Mouse (Mus musculus): ENCODE data around the gene Fkbp15.

The Fkbp15 gene

DNA sequence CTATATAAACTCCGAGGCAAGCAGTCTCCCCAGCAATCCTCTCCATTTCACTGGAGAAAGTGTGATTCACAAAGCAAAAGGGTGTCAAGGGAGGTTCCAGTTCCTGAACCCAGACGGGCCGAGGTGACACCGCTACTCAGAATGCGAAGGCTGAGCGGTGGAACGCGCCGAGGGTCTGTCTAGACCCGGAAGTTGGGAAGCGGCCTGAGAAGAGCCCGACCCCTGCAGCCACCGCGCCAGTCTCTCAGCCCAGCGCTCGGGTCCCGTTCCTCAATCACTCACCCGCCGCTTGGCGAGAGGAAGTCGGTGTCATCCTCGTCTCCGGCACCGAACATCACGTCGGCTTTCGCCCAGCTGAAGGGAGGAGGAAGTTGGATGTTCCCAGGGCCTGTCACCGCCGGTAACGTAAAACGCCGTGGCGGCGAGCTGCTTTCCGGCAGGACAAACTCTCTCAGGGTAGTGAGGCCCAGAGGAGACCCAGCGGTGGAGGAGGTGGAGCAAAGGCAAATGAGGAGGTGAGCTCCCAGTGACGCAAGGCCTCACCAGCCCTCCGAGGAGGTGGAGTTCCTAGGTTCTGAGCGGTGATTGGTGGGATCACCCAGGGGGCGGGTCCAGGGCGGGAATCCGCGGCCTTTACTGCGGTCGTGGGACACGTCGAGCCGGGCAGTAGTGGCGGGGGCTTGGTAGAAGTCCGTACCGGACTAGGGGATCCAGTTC, at the start of gene Fkbp15, which contains the start of gene Slc31a1:
Fkbp15 (minus strand) TSS at position 461 of the 717 bp plus-strand sequence.
Slc31a1 (plus strand) TSS at position 640 of the 717 bp plus-strand sequence.
- ChIA-PET POLR2A (interaction anchor here (0.6 to 5.8 kb wide), 153 partner anchors 8 to 1235 kb away, joined by 3 to 118 read pairs (median 5); partner anchors contain the start of genes Cdc26 (in 3 of the 4), Prpf4 (in 3 of the 4), Alad (in 2 of the 4) and Slc31a2 (in 2 of the 4)), CTCF (interaction anchor here in 2 of 4 experiments (0.6 to 0.9 kb wide), 15 partner anchors 17 to 550 kb away, joined by 3 to 8 read pairs (median 4); partner anchors contain the start of genes Cdc26 (in 1 of the 2) and Prpf4 (in 1 of the 2))

GRCm38 (mm10) chr4:62409615-62410014, 49.3 kb upstream of the Fkbp15 start:
- ChIA-PET POLR2A (interaction anchor here (0.6 to 8.8 kb wide), 37 partner anchors 8 to 201 kb away, joined by 3 to 126 read pairs (median 6); partner anchors contain the start of genes Fkbp15 (in 3 of the 4), Slc31a1 (in 3 of the 4), 4933430I17Rik (in 1 of the 4) and Alad (in 1 of the 4)), CTCF (interaction anchor here in 1 of 4 experiments (0.6 to 1.1 kb wide), 2 partner anchors 11 to 17 kb away, joined by 3 read pairs; no protein-coding TSS in a partner anchor)

GRCm38 (mm10) chr4:62408601-62409282, 48.4 kb upstream of the Fkbp15 start, which contains the start of the genes Cdc26 and Prpf4:
Gene Cdc26, minus strand, starts transcription at chr4:62408642.
Gene Prpf4, plus strand, starts transcription at chr4:62408797.
- ChIA-PET CTCF (interaction anchor here in 3 of 4 experiments (0.6 to 1.9 kb wide), 8 partner anchors 12 to 355 kb away, joined by 3 to 4 read pairs (median 4); partner anchors contain the start of genes Fkbp15 (in 1 of the 3) and Slc31a1 (in 1 of the 3)), POLR2A (interaction anchor here (0.6 to 8.8 kb wide), 82 partner anchors 9 to 319 kb away, joined by 3 to 126 read pairs (median 4); partner anchors contain the start of genes 4933430I17Rik (in 4 of the 4), Pole3 (in 4 of the 4), Fkbp15 (in 3 of the 4) and Slc31a1 (in 3 of the 4))

DNA sequence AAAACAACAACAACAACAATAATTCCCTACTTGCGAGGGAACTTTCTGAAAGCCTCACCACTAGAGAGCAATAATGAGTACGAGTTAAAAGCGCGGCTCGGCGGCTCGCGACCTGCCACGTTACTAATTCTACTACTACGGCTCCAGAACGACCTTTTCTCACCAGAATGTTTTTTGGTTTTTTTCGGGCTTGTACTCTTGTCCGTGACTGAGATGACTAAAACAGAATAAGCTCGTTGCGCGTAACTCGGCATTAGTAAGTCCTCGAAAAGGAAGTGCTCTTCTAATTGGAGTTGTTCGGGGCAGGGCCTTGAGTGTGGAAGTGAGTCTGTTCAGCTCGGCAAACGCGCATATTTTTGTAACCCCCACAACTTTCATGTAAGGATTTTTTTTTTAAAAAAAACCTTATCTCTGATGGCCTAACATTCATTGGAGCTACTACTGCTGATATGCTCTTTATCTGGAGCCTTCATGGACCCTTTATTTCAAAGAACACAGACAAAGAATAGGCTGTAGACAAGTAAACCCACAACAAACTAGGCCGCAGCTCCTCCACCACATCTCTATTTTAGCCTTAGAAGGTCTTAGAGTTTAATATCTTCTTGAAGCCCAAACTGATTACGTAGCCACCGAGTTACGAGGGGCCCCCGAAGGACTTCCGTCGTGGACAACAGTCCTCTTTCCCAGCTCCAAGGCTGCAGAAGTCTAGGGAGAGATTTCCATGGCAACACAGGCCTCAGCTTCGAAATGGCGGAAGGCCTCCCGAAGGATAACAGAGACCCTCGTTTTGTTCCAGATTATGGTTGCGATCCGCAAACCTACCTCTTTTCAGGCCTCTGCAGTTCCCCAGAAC, 47.6 kb upstream of the Fkbp15 start:
- ChIA-PET CTCF (interaction anchor here in 3 of 4 experiments (0.7 to 1.9 kb wide), 16 partner anchors 13 to 356 kb away, joined by 3 to 7 read pairs (median 4); partner anchors contain the start of genes Fkbp15 (in 2 of the 3) and Slc31a1 (in 2 of the 3)), POLR2A (interaction anchor here (0.5 to 8.8 kb wide), 82 partner anchors 8 to 1278 kb away, joined by 3 to 126 read pairs (median 4); partner anchors contain the start of genes 4933430I17Rik (in 4 of the 4), Pole3 (in 4 of the 4), Fkbp15 (in 3 of the 4) and Slc31a1 (in 3 of the 4))

DNA sequence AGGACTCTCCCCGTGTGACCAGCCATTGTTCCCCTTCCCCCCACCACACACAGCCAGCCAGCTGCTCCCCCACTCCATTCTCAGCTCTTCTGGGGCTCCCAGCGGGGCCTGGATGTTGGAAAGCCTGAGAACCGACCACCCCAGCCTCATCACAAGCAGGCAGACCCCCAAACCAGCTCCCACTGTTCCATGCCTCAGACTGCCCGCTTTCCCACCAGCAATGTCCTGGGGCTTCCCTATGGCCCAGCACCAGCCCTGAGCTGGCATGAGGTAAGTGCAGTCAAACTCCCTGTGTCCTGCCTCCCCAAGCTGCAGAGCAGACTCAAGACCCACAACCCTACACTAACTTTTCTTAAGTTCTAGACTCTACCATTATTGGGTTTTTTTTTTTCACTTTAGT, 45.8 kb upstream of the Fkbp15 start:
- ChIA-PET POLR2A (interaction anchor here in 3 of 4 experiments (0.6 to 8.8 kb wide), 15 partner anchors 7 to 158 kb away, joined by 3 to 126 read pairs (median 5); partner anchors contain the start of genes Fkbp15 (in 3 of the 3) and Slc31a1 (in 3 of the 3)), CTCF (interaction anchor here in 1 of 4 experiments (0.6 to 1.6 kb wide), 8 partner anchors 23 to 358 kb away, joined by 3 to 8 read pairs (median 3); partner anchors contain the start of genes Fkbp15 and Slc31a1)

GRCm38 (mm10) chr4:62398956-62399355, 38.6 kb upstream of the Fkbp15 start:
- ChIA-PET CTCF (interaction anchor here in 1 of 4 experiments (0.6 kb wide), 1 partner anchor 82 kb away, joined by 3 read pairs; no protein-coding TSS in a partner anchor), POLR2A (interaction anchor here in 3 of 4 experiments (0.6 to 5.2 kb wide), 21 partner anchors 8 to 117 kb away, joined by 3 to 53 read pairs (median 5); partner anchors contain the start of genes Cdc26 (in 3 of the 3), Fkbp15 (in 3 of the 3), Prpf4 (in 3 of the 3) and Slc31a1 (in 3 of the 3))

DNA sequence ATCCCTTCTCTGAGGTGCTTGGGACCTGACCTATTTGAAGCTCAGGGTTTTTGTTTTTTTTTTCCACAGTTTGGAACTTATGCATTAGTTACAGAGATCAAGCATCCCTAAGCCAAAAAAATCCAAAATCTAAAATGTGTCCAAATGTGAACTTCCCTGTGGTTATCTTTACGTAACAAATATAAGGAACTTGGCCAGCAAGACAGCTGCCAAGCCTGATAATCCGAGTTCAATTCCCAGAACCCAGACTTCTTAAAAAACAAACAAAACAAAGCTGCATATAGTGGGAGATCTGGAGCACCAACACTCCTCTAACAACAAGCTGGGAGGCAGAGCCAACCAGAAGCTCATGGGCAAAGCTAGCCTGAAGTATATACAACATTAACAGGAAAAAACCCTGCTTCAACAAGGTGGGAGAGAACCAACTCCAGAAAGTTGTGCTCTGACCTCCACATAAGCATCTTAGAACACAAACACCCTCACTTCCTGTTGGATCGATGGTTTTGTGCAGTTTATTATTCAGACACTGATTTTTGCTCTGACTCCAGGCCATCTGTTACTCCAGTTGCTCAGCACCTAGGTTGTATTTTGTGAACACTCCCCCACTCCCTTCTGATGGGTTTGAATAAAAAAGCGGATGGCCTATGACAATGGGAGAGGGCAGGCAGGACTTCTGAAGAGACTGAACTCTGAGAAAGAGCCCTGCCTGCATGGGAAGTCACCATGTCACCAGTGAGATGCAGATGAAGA, 37.4 kb upstream of the Fkbp15 start:
- POLR2A ChIA-PET, result interaction anchor here in 3 of 4 experiments (0.6 to 5.2 kb wide), 15 partner anchors 8 to 70 kb away, joined by 3 to 53 read pairs (median 5); partner anchors contain the start of genes Fkbp15 (in 3 of the 3), Slc31a1 (in 3 of the 3), Cdc26 (in 2 of the 3) and Prpf4 (in 2 of the 3)

GRCm38 (mm10) chr4:62395806-62396205, 35.5 kb upstream of the Fkbp15 start:
- ChIA-PET CTCF (no interaction called here), POLR2A (interaction anchor here in 3 of 4 experiments (0.7 to 2.2 kb wide), 5 partner anchors 11 to 40 kb away, joined by 3 to 11 read pairs (median 5); partner anchors contain the start of genes Cdc26 (in 2 of the 3), Prpf4 (in 2 of the 3), Fkbp15 (in 1 of the 3) and Slc31a1 (in 1 of the 3))

More for the DNA sequence above, 37.4 kb upstream of the Fkbp15 start:
- CTCF ChIA-PET, result interaction anchor here in 1 of 4 experiments (1.0 kb wide), 1 partner anchor 58 kb away, joined by 3 read pairs; no protein-coding TSS in a partner anchor

GRCm38 (mm10) chr4:62393459-62393858, 33.1 kb upstream of the Fkbp15 start:
- POLR2A ChIA-PET, result interaction anchor here in 2 of 4 experiments (0.9 to 8.6 kb wide), 9 partner anchors 9 to 39 kb away, joined by 3 to 56 read pairs (median 13); partner anchors contain the start of genes Cdc26 (in 2 of the 2), Fkbp15 (in 2 of the 2), Prpf4 (in 2 of the 2) and Slc31a1 (in 2 of the 2)
- CTCF ChIA-PET, result interaction anchor here in 2 of 4 experiments (0.6 to 0.7 kb wide), 3 partner anchors 13 to 86 kb away, joined by 3 to 5 read pairs (median 4); no protein-coding TSS in a partner anchor

- CTCF ChIA-PET, result interaction anchor here in 1 of 4 experiments (1.8 kb wide), 1 partner anchor 16 kb away, joined by 4 read pairs; the partner anchor contains the start of genes Cdc26 and Prpf4
- POLR2A ChIA-PET, result interaction anchor here (0.6 to 8.6 kb wide), 19 partner anchors 8 to 110 kb away, joined by 3 to 56 read pairs (median 5); partner anchors contain the start of genes Cdc26 (in 3 of the 4), Fkbp15 (in 3 of the 4), Prpf4 (in 3 of the 4) and Slc31a1 (in 3 of the 4)
Observed at GRCm38 (mm10) chr4:62391892-62392291, 31.5 kb upstream of the Fkbp15 start.

- POLR2A ChIA-PET, result interaction anchor here in 2 of 4 experiments (0.7 to 8.6 kb wide), 14 partner anchors 7 to 192 kb away, joined by 3 to 56 read pairs (median 6); partner anchors contain the start of genes Fkbp15 (in 2 of the 2), Slc31a1 (in 2 of the 2), Cdc26 (in 1 of the 2) and Prpf4 (in 1 of the 2)
- CTCF ChIA-PET, result no interaction called here
Observed at GRCm38 (mm10) chr4:62389592-62390512, 29.5 kb upstream of the Fkbp15 start.

DNA sequence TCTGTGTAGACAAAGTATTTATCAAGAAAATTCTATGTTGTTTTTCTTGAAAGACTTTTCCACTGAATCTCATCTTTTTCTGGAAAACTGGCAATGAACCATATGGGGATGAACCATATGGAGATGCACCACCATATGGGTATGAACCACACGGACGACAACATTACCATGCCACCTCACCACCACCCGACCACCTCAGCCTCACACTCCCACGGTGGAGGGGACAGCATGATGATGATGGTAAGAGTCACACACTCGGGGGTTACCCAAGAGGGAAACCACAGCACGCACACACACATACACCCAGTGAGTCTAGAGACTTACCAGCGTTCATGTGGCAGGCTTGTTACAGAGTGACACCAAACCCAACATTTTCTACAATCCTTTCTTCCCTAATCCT, 25.1 kb upstream of the Fkbp15 start:
- ChIA-PET CTCF (no interaction called here), POLR2A (interaction anchor here in 3 of 4 experiments (0.7 to 7.2 kb wide), 5 partner anchors 10 to 25 kb away, joined by 3 to 79 read pairs (median 3); partner anchors contain the start of genes Fkbp15 (in 3 of the 3) and Slc31a1 (in 3 of the 3))

GRCm38 (mm10) chr4:62384159-62384558, 23.8 kb upstream of the Fkbp15 start:
- ChIA-PET CTCF (interaction anchor here in 1 of 4 experiments (1.1 kb wide), 1 partner anchor 23 kb away, joined by 4 read pairs; no protein-coding TSS in a partner anchor), POLR2A (interaction anchor here in 2 of 4 experiments (0.8 to 7.2 kb wide), 12 partner anchors 8 to 199 kb away, joined by 3 to 79 read pairs (median 4); partner anchors contain the start of genes Cdc26 (in 2 of the 2), Fkbp15 (in 2 of the 2), Prpf4 (in 2 of the 2) and Slc31a1 (in 2 of the 2))

DNA sequence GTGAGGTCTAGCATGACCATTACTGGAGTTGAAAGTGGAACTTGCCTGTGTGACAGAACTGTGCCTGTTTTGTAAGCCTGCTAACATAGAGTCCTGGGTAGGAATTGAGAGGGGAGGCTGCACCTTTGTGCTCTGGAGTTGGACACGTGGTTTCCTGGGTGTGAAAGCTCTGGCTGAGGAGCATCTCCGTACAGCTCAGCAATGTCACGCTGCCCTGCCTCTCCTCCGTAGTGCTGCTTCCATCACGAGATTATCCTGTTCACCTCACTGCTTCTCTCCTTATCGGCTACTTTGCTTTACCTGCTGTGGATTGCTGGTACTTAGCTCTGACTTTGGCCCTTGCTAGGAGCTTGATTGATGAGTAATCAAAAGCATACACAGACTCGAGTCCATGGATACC, 23.4 kb upstream of the Fkbp15 start:
- POLR2A ChIA-PET, result interaction anchor here in 2 of 4 experiments (0.8 to 7.2 kb wide), 13 partner anchors 8 to 199 kb away, joined by 3 to 79 read pairs (median 4); partner anchors contain the start of genes Cdc26 (in 2 of the 2), Fkbp15 (in 2 of the 2), Prpf4 (in 2 of the 2) and Slc31a1 (in 2 of the 2)
- CTCF ChIA-PET, result interaction anchor here in 1 of 4 experiments (0.6 to 1.1 kb wide), 2 partner anchors 22 to 23 kb away, joined by 3 to 4 read pairs; no protein-coding TSS in a partner anchor

Data from embryonic stem cell, embryonic (primary cell).